Mouse (Mus musculus) kidney, embryonic 16.5 days (tissue): ENCODE results near the gene Fabp3. TPM values are rescaled to one million over a fixed set of nuclear protein-coding genes. Genes with fewer than 3 reads are reported as not detected.

Experiments used
- ATAC-seq: fragments of 200-750 bp; cut with Nextera tagmentation; 2 replicates; pipeline ENCODE4 v1.8.0; 2017; ENCODE audit warnings: moderate TSS enrichment; ENCODE audit not compliant: low FRiP score, low TSS enrichment
- H3K27ac ChIP-seq: fragments of 300-500 bp; sonication (generic); 2 replicates; pipeline ENCODE4 v1.5.1; 2014; ENCODE audit warnings: low read length
- H3K27me3 ChIP-seq: fragments of 300-500 bp; sonication (generic); 2 replicates; pipeline ENCODE4 v1.6.1; 2014; ENCODE audit warnings: low read length, control low read depth, mixed read lengths; ENCODE audit not compliant: insufficient read depth
- H3K36me3 ChIP-seq: fragments of 300-500 bp; sonication (generic); 2 replicates; pipeline ENCODE4 v1.6.1; 2014; ENCODE audit warnings: low read length, control low read depth, mixed read lengths; ENCODE audit not compliant: insufficient read depth
- H3K4me1 ChIP-seq: fragments of 300-500 bp; sonication (generic); 2 replicates; pipeline ENCODE4 v1.6.1; 2014; ENCODE audit warnings: low read length, control low read depth, mixed read lengths; ENCODE audit not compliant: insufficient read depth
- H3K4me2 ChIP-seq: fragments of 300-500 bp; sonication (generic); replicated peaks from 2 replicates; pipeline ENCODE4 v1.6.1; 2014; ENCODE audit warnings: low read depth, low read length
- H3K4me3 ChIP-seq: fragments of 300-500 bp; sonication (generic); 2 replicates; pipeline ENCODE4 v1.5.1; 2014; ENCODE audit warnings: mild to moderate bottlenecking, low read length
- H3K9ac ChIP-seq: fragments of 300-500 bp; sonication (generic); replicated peaks from 2 replicates; pipeline ENCODE4 v1.6.1; 2014; ENCODE audit warnings: low read length
- H3K9me3 ChIP-seq: fragments of 300-500 bp; sonication (generic); 2 replicates; pipeline ENCODE4 v1.6.1; 2016; ENCODE audit warnings: low read length, control low read depth
- WGBS: fragments of 180-500 bp; shearing (Covaris S2); extraction: QIAGEN DNeasy Blood & Tissue Kit; methylation state at CpG from one replicate; pipeline ENCODE4 v1.1.7; 2014; 5-methylcytosine and 5-hydroxymethylcytosine counted together
- polyA plus RNA-seq: library from polyadenylated mRNA; unstranded; fragments of >200 nt; fragmentation: Nextera tagmentation; extraction: Ambion mirVana; gene quantifications from 2 replicates; pipeline ENCODE4 v1.2.1, GENCODE M21; 2015

Fabp3 gene
- polyA plus RNA-seq, 1 experiment from 2014 or later = 161 TPM

GRCm38 (mm10) chr4:130273698-130274345 lies 34.6 kb upstream of the Fabp3 start:
- H3K4me3 ChIP-seq = peak overlapping the region; percentile 65
- no peaks in the 10 kb centered on the region for H3K36me3 ChIP-seq
- WGBS = 14% methylated on average over 12 of the region's 12 CpGs
- peak overlapping the region; percentile 65 for H3K9ac ChIP-seq
- H3K27ac ChIP-seq = peak overlapping the region; percentile 72
- H3K4me2 ChIP-seq = peak overlapping the region; percentile 98
- peaks cover 18% of the 10 kb centered on the region; the same call in 1 of the 2 replicates for H3K4me1 ChIP-seq
- H3K9me3 ChIP-seq = no peaks in the 10 kb centered on the region
- peaks cover 38% of the 10 kb centered on the region for H3K27me3 ChIP-seq
- ATAC-seq = peak; percentile 46; the same call in 1 of the 2 replicates

GRCm38 (mm10) chr4:130274346-130275015 lies 33.9 kb upstream of the Fabp3 start:
- no peaks in the 10 kb centered on the region for H3K36me3 ChIP-seq
- H3K4me3 ChIP-seq = peak overlapping the region; percentile 65
- peaks cover 18% of the 10 kb centered on the region; the same call in 1 of the 2 replicates for H3K4me1 ChIP-seq
- ATAC-seq = peak; percentile 40
- H3K4me2 ChIP-seq = peak overlapping the region; percentile 98
- WGBS = under 1% methylated on average over 29 of the region's 29 CpGs
- peak overlapping the region; percentile 65 for H3K9ac ChIP-seq
- no peaks in the 10 kb centered on the region for H3K9me3 ChIP-seq
- H3K27me3 ChIP-seq = peaks cover 38% of the 10 kb centered on the region
- H3K27ac ChIP-seq = peak overlapping the region; percentile 72

- 1% methylated on average over 58 of the region's 62 CpGs for WGBS
- H3K36me3 ChIP-seq = no peaks in the 10 kb centered on the region
- no peaks in the 10 kb centered on the region for H3K9me3 ChIP-seq
- peak overlapping the region; percentile 1; the same call in 1 of the 2 replicates for H3K27ac ChIP-seq
- peaks cover 38% of the 10 kb centered on the region for H3K27me3 ChIP-seq
- H3K4me3 ChIP-seq = peak overlapping the region; percentile 65
- H3K4me2 ChIP-seq = peak overlapping the region; percentile 98
- H3K9ac ChIP-seq = peak overlapping the region; percentile 65
- peaks cover 18% of the 10 kb centered on the region; the same call in 1 of the 2 replicates for H3K4me1 ChIP-seq
- peak; percentile 59 for ATAC-seq
These were observed 33.2 kb upstream of the Fabp3 start for GRCm38 (mm10) chr4:130275016-130275822.

GRCm38 (mm10) chr4:130275823-130276105 lies 32.6 kb upstream of the Fabp3 start:
- Histone ChIP-seq H3K36me3 (no peaks in the 10 kb centered on the region), H3K9ac (peak overlapping the region; percentile 65; the same call in 1 of the 2 replicates), H3K4me2 (peak overlapping the region; percentile 98), H3K4me1 (peaks cover 18% of the 10 kb centered on the region; the same call in 1 of the 2 replicates), H3K4me3 (peak overlapping the region; percentile 65), H3K9me3 (no peaks in the 10 kb centered on the region), H3K27ac (no peak overlapping the region), H3K27me3 (peaks cover 38% of the 10 kb centered on the region)
- ATAC-seq = no peak
- 44% methylated on average over 5 of the region's 5 CpGs for WGBS

GRCm38 (mm10) chr4:130276573-130277176 lies 31.7 kb upstream of the Fabp3 start:
- Histone ChIP-seq H3K9ac (no peak overlapping the region), H3K4me2 (no peak overlapping the region), H3K27ac (no peak overlapping the region), H3K4me3 (no peak overlapping the region), H3K9me3 (no peaks in the 10 kb centered on the region), H3K4me1 (peaks cover 18% of the 10 kb centered on the region; the same call in 1 of the 2 replicates), H3K27me3 (peaks cover 37% of the 10 kb centered on the region), H3K36me3 (no peaks in the 10 kb centered on the region)
- 54% methylated on average over 7 of the region's 7 CpGs for WGBS
- ATAC-seq = no peak

- ATAC-seq = no peak
- Histone ChIP-seq H3K27me3 (peaks cover 26% of the 10 kb centered on the region), H3K4me3 (no peak within 1 kb of the TSS), H3K9me3 (no peaks in the 10 kb centered on the region), H3K4me1 (peaks cover 9% of the 10 kb centered on the region; the same call in 1 of the 2 replicates), H3K36me3 (no peaks in the 10 kb centered on the region), H3K9ac (no peak within 1 kb of the TSS), H3K4me2 (no peak within 1 kb of the TSS), H3K27ac (no peak within 1 kb of the TSS)
- 51% methylated on average over 2 of the region's 2 CpGs for WGBS
These were observed 29.3 kb upstream of the Fabp3 start, which contains the start of gene Serinc2 for GRCm38 (mm10) chr4:130279105-130279504. Serinc2 (minus strand) TSS chr4:130279205.

- 78% methylated on average over 5 of the region's 5 CpGs for WGBS
- Histone ChIP-seq H3K36me3 (no peaks in the 10 kb centered on the region), H3K9ac (no peak overlapping the region), H3K4me2 (no peak overlapping the region), H3K27ac (no peak overlapping the region), H3K4me3 (no peak overlapping the region), H3K27me3 (no peaks in the 10 kb centered on the region; the same call in 1 of the 2 replicates), H3K4me1 (no peaks in the 10 kb centered on the region), H3K9me3 (no peaks in the 10 kb centered on the region)
- ATAC-seq = no peak
These were observed 25.5 kb upstream of the Fabp3 start for GRCm38 (mm10) chr4:130282856-130283255.

GRCm38 (mm10) chr4:130283826-130284225 lies 24.6 kb upstream of the Fabp3 start:
- H3K36me3 ChIP-seq = no peaks in the 10 kb centered on the region
- no peak for ATAC-seq
- 79% methylated on average over 9 of the region's 9 CpGs for WGBS

GRCm38 (mm10) chr4:130286531-130286930 lies 21.9 kb upstream of the Fabp3 start:
- ATAC-seq = no peak
- 37% methylated on average over 3 of the region's 3 CpGs for WGBS
- H3K27ac ChIP-seq = no peak overlapping the region

More at GRCm38 (mm10) chr4:130283826-130284225, 24.6 kb upstream of the Fabp3 start:
- Histone ChIP-seq H3K4me3 (no peak overlapping the region), H3K27me3 (no peaks in the 10 kb centered on the region; the same call in 1 of the 2 replicates), H3K4me2 (no peak overlapping the region), H3K4me1 (no peaks in the 10 kb centered on the region), H3K9ac (no peak overlapping the region), H3K27ac (no peak overlapping the region), H3K9me3 (no peaks in the 10 kb centered on the region)

More at GRCm38 (mm10) chr4:130286531-130286930, 21.9 kb upstream of the Fabp3 start:
- H3K9me3 ChIP-seq = no peaks in the 10 kb centered on the region
- no peaks in the 10 kb centered on the region; the same call in 1 of the 2 replicates for H3K27me3 ChIP-seq
- H3K4me3 ChIP-seq = no peak overlapping the region
- H3K4me2 ChIP-seq = no peak overlapping the region
- no peaks in the 10 kb centered on the region for H3K36me3 ChIP-seq
- no peak overlapping the region for H3K9ac ChIP-seq
- H3K4me1 ChIP-seq = no peaks in the 10 kb centered on the region
